Mouse (Mus musculus) MEL (cell line): Measurements from ENCODE around the gene Gprc5d. TPM values are rescaled to one million over a fixed set of nuclear protein-coding genes. Genes with fewer than 3 reads are reported as not detected.

Experiments used
- DNase-seq: peaks from one replicate; pipeline ENCODE4 v3.0.0; 2011; ENCODE audit warnings: low read depth, low spot score
- H3K27ac ChIP-seq: 2 replicates; pipeline ENCODE4 v1.5.1; 2012; ENCODE audit warnings: low read depth, mild to moderate bottlenecking, control low read depth, low read length, moderate library complexity; ENCODE audit not compliant: control insufficient read depth
- H3K27me3 ChIP-seq, 2 experiments: fragments of 150-350 bp in 1 of 2; sonication (generic) in 1 of 2; 2 replicates each; pipeline ENCODE4 v1.6.1; 2012; ENCODE audit warnings: low read length in 2 of 2, mild to moderate bottlenecking in 2 of 2, improper control_type of control experiment in 1 of 2, moderate library complexity in 1 of 2; ENCODE audit not compliant: insufficient read depth in 2 of 2, control insufficient read depth in 1 of 2
- H3K36me3 ChIP-seq, 2 experiments: 2 replicates each; pipeline ENCODE4 v1.6.1; 2012 to 2014; ENCODE audit warnings: low read length in 2 of 2, improper control_type of control experiment in 1 of 2, inconsistent platforms in 1 of 2, mild to moderate bottlenecking in 1 of 2; ENCODE audit not compliant: insufficient read depth in 2 of 2, control insufficient read depth in 1 of 2
- H3K4me1 ChIP-seq, 2 experiments: fragments of 150-350 bp in 1 of 2; sonication (generic) in 1 of 2; 2 replicates each; pipeline ENCODE4 v1.6.1; 2012; ENCODE audit warnings: low read length in 2 of 2, improper control_type of control experiment in 1 of 2, mild to moderate bottlenecking in 1 of 2; ENCODE audit not compliant: insufficient read depth in 2 of 2, control insufficient read depth in 1 of 2
- H3K4me3 ChIP-seq, 2 experiments: fragments of 150-350 bp in 1 of 2; sonication (generic) in 1 of 2; 2 replicates each; pipeline ENCODE4 v1.5.1; 2012; ENCODE audit warnings: low read depth in 2 of 2, low read length in 2 of 2, mild to moderate bottlenecking in 2 of 2, moderate library complexity in 2 of 2, control low read depth in 1 of 2, improper control_type of control experiment in 1 of 2; ENCODE audit not compliant: control insufficient read depth in 1 of 2, insufficient read depth in 1 of 2
- H3K79me2 ChIP-seq: 2 replicates; pipeline ENCODE4 v1.6.1; 2012; ENCODE audit warnings: mild to moderate bottlenecking, low read length, moderate library complexity; ENCODE audit not compliant: control insufficient read depth, poor library complexity, insufficient read depth
- H3K9ac ChIP-seq: 2 replicates; pipeline ENCODE4 v1.6.1; 2012; ENCODE audit warnings: low read depth, mild to moderate bottlenecking, control low read depth, low read length, moderate library complexity; ENCODE audit not compliant: control insufficient read depth, poor library complexity, severe bottlenecking
- H3K9me3 ChIP-seq: fragments of 150-350 bp; sonication (generic); replicated peaks from 2 replicates; pipeline ENCODE4 v1.6.1; 2012; ENCODE audit warnings: mild to moderate bottlenecking, low read length, improper control_type of control experiment, moderate library complexity; ENCODE audit not compliant: insufficient read depth
- BHLHE40 ChIP-seq: IDR thresholded peaks from 2 replicates; pipeline ENCODE4 v1.6.1; 2012; ENCODE audit warnings: low read depth, mild to moderate bottlenecking, inconsistent platforms, low read length, improper control_type of control experiment, borderline replicate concordance
- CHD1 ChIP-seq: IDR thresholded peaks from 2 replicates; pipeline ENCODE4 v1.6.1; 2012; ENCODE audit warnings: low read depth, mild to moderate bottlenecking, inconsistent platforms, low read length, improper control_type of control experiment
- CHD2 ChIP-seq: IDR thresholded peaks from 2 replicates; pipeline ENCODE4 v1.6.1; 2011; ENCODE audit warnings: low read length, improper control_type of control experiment
- CTCF ChIP-seq, 3 experiments: IDR thresholded peaks in 2 of 3; conservative IDR thresholded peaks in 1 of 3; 2 replicates each; pipeline ENCODE4 v1.5.1; 2011 to 2012; ENCODE audit warnings: low read length in 3 of 3, low read depth in 2 of 3, mild to moderate bottlenecking in 2 of 3, improper control_type of control experiment in 1 of 3, inconsistent platforms in 1 of 3, mixed read lengths in 1 of 3, moderate library complexity in 1 of 3; ENCODE audit not compliant: control insufficient read depth in 1 of 3, insufficient read depth in 1 of 3, poor library complexity in 1 of 3, severe bottlenecking in 1 of 3
- ELF1 ChIP-seq: IDR thresholded peaks from 2 replicates; pipeline ENCODE4 v1.6.1; 2014; ENCODE audit warnings: low read depth, mild to moderate bottlenecking, inconsistent platforms, low read length, improper control_type of control experiment, moderate library complexity
- GABPA ChIP-seq: IDR thresholded peaks from 2 replicates; pipeline ENCODE4 v1.6.1; 2012; ENCODE audit warnings: low read depth, mild to moderate bottlenecking, inconsistent platforms, low read length, improper control_type of control experiment, moderate library complexity
- GATA1 ChIP-seq: IDR thresholded peaks from 2 replicates; pipeline ENCODE4 v1.6.1; 2011; ENCODE audit warnings: low read depth, low read length, improper control_type of control experiment
- HCFC1 ChIP-seq: IDR thresholded peaks from 2 replicates; pipeline ENCODE4 v1.6.1; 2012; ENCODE audit warnings: low read depth, mild to moderate bottlenecking, inconsistent platforms, low read length, improper control_type of control experiment, moderate library complexity
- MAFK ChIP-seq: IDR thresholded peaks from 2 replicates; pipeline ENCODE4 v1.6.1; 2011; ENCODE audit warnings: low read depth, mild to moderate bottlenecking, low read length, improper control_type of control experiment, borderline replicate concordance
- MAZ ChIP-seq: IDR thresholded peaks from 2 replicates; pipeline ENCODE4 v1.6.1; 2012; ENCODE audit warnings: low read depth, mild to moderate bottlenecking, inconsistent platforms, low read length, improper control_type of control experiment
- POLR2A ChIP-seq, 2 experiments: IDR thresholded peaks; 2 replicates each; pipeline ENCODE4 v1.6.1; 2011 to 2012; ENCODE audit warnings: low read length in 2 of 2, mild to moderate bottlenecking in 2 of 2, control low read depth in 1 of 2, improper control_type of control experiment in 1 of 2, low read depth in 1 of 2, moderate library complexity in 1 of 2; ENCODE audit not compliant: control insufficient read depth in 1 of 2, insufficient read depth in 1 of 2, poor library complexity in 1 of 2
- POLR2AphosphoS2 ChIP-seq: IDR thresholded peaks from 2 replicates; pipeline ENCODE4 v1.6.1; 2011; ENCODE audit warnings: low read length, improper control_type of control experiment
- POLR2AphosphoS5 ChIP-seq: IDR thresholded peaks from 2 replicates; pipeline ENCODE4 v1.6.1; 2012; ENCODE audit warnings: low read depth, borderline replicate concordance, mild to moderate bottlenecking, inconsistent platforms, low read length, moderate library complexity, mixed read lengths
- RAD21 ChIP-seq: IDR thresholded peaks from 2 replicates; pipeline ENCODE4 v1.6.1; 2011; ENCODE audit warnings: mild to moderate bottlenecking, low read depth, low read length, improper control_type of control experiment
- RCOR1 ChIP-seq: IDR thresholded peaks from 2 replicates; pipeline ENCODE4 v1.6.1; 2012; ENCODE audit warnings: low read depth, mild to moderate bottlenecking, inconsistent platforms, low read length, improper control_type of control experiment
- SIN3A ChIP-seq: IDR thresholded peaks from 2 replicates; pipeline ENCODE4 v1.6.1; 2012; ENCODE audit warnings: low read length, improper control_type of control experiment, inconsistent platforms
- SMC3 ChIP-seq: IDR thresholded peaks from 2 replicates; pipeline ENCODE4 v1.6.1; 2011; ENCODE audit warnings: low read depth, low read length, improper control_type of control experiment
- TAL1 ChIP-seq: IDR thresholded peaks from 2 replicates; pipeline ENCODE4 v1.6.1; 2012; ENCODE audit warnings: mild to moderate bottlenecking, inconsistent platforms, low read length, moderate library complexity, mixed read lengths
- TBP ChIP-seq: IDR thresholded peaks from 2 replicates; pipeline ENCODE4 v1.8.0; 2011; ENCODE audit warnings: low read depth, low read length, improper control_type of control experiment
- TCF12 ChIP-seq: IDR thresholded peaks from 2 replicates; pipeline ENCODE4 v1.6.1; 2014; ENCODE audit warnings: low read depth, mild to moderate bottlenecking, inconsistent platforms, low read length, improper control_type of control experiment, moderate library complexity
- UBTF ChIP-seq: IDR thresholded peaks from 2 replicates; pipeline ENCODE4 v1.6.1; 2012; ENCODE audit warnings: low read depth, mild to moderate bottlenecking, inconsistent platforms, low read length, improper control_type of control experiment, moderate library complexity, borderline replicate concordance; ENCODE audit not compliant: insufficient read depth
- USF2 ChIP-seq, 2 experiments: IDR thresholded peaks; 2 replicates each; pipeline ENCODE4 v1.6.1; 2011 to 2012; ENCODE audit warnings: improper control_type of control experiment in 2 of 2, low read length in 2 of 2, borderline replicate concordance in 1 of 2, inconsistent platforms in 1 of 2, low read depth in 1 of 2, mild to moderate bottlenecking in 1 of 2; ENCODE audit not compliant: insufficient read depth in 1 of 2
- ZKSCAN1 ChIP-seq: IDR thresholded peaks from 2 replicates; pipeline ENCODE4 v1.6.1; 2012; ENCODE audit warnings: low read depth, mild to moderate bottlenecking, inconsistent platforms, low read length, improper control_type of control experiment, moderate library complexity
- ZMIZ1 ChIP-seq: IDR thresholded peaks from 2 replicates; pipeline ENCODE4 v1.6.1; 2012; ENCODE audit warnings: low read depth, mild to moderate bottlenecking, inconsistent platforms, low read length, improper control_type of control experiment, moderate library complexity
- ZNF384 ChIP-seq: IDR thresholded peaks from 2 replicates; pipeline ENCODE4 v1.6.1; 2012; ENCODE audit warnings: low read depth, mild to moderate bottlenecking, inconsistent platforms, low read length, improper control_type of control experiment
- polyA plus RNA-seq, 2 experiments: library from polyadenylated mRNA; stranded (reverse) in 1 of 2; unstranded in 1 of 2; fragments of >175 nt in 1 of 2; fragments of >200 nt in 1 of 2; gene quantifications; 2 replicates each; pipeline versions ENCODE4 v1.2.1 to v1.2.4; 2012; ENCODE audit warnings: low replicate concordance in 2 of 2, low read depth in 1 of 2; ENCODE audit not compliant: insufficient read length in 2 of 2, insufficient read depth in 1 of 2, missing spikeins in 1 of 2
- total RNA-seq: library from RNA; depleted of rRNA; stranded (reverse); fragments of 300-350 nt; gene quantifications from 2 replicates; pipeline ENCODE4 v1.2.3, GENCODE M21; 2012

Gene Gprc5d
- total and polyA plus RNA-seq, 3 experiments: not detected

DNA sequence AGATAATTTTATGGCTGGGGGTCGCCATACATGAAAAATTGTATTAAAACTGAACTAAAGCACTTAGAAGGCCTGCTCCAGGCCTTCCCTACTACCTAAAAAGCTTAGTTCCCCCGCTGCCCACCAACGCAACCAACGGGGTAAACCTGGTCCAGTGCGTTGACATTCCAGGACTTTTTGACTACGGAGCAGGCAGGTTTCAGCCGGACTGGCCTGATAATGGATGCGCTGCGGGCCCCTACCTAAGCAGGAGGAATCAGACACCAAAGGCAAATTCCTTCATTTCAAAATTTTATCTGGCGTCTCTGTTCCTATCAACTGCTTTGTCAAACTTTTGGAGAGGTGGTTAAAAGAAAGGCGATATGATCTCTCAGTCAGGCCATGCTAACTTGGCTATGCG, 53.5 kb downstream of the Gprc5d start:
- H3K4me3 ChIP-seq: no peak overlapping the region
- no peaks in the 10 kb centered on the region; a peak in 1 of 4 replicates for H3K36me3 ChIP-seq
- no peaks in the 10 kb centered on the region for H3K4me1 ChIP-seq
- no peak for DNase-seq
- no peak overlapping the region for H3K9ac ChIP-seq
- H3K9me3 ChIP-seq: no peaks in the 10 kb centered on the region
- H3K27me3 ChIP-seq: no peaks in the 10 kb centered on the region; a peak in 2 of 4 replicates
- no peak overlapping the region for H3K27ac ChIP-seq
- TF ChIP-seq TBP (no peak), ZNF384 (no peak), RCOR1 (no peak), UBTF (no peak), SMC3 (no peak), RAD21 (no peak), BHLHE40 (no peak), POLR2AphosphoS5 (no peak), ZKSCAN1 (no peak), SIN3A (no peak), TCF12 (no peak), GATA1 (no peak), MAZ (no peak), CHD1 (no peak)
- no peaks in the 10 kb centered on the region for H3K79me2 ChIP-seq

DNA sequence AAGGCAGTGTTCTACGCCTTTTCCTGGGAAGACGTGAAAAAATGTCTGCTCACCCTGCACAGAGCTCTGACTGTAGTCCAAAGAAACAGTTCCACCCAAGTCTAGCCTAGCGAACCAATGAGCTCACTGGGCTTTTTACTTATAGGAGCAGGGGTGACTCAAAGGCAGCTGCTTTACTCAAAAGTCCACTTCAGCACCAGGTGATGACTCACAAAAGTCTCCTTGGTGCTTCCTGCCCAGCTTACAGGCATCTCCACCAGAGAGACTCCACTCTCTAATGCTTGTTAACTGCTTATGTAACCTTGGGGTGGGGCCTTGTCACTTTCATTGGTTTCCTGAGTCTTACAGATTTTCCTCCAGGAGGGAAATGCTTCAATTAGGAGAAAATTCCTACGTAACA, 57.4 kb downstream of the Gprc5d start:
- Histone ChIP-seq H3K79me2 (no peaks in the 10 kb centered on the region), H3K9me3 (no peaks in the 10 kb centered on the region), H3K27me3 (peaks cover 0 to 3% of the 10 kb centered on the region in 2 experiments; a peak in 2 of 4 replicates), H3K9ac (no peak overlapping the region), H3K4me1 (no peaks in the 10 kb centered on the region), H3K36me3 (no peaks in the 10 kb centered on the region; a peak in 1 of 4 replicates), H3K27ac (no peak overlapping the region), H3K4me3 (no peak overlapping the region)
- no peak for DNase-seq
- no peak for TF ChIP-seq RAD21
- TF ChIP-seq CTCF (IDR thresholded peaks at IDR 0.05 in 2 of 3, conservative IDR thresholded peaks at IDR 0.05 in 1 of 3; ENCODE audit: control insufficient read depth in 1 of 3, insufficient read depth in 1 of 3, low read depth in 2 of 3, low read length in 3 of 3, poor library complexity in 1 of 3, severe bottlenecking in 1 of 3): no peak
- TF ChIP-seq SMC3: no peak
- TF ChIP-seq POLR2A (IDR thresholded peaks at IDR 0.05; ENCODE audit: control insufficient read depth in 1 of 2, insufficient read depth in 1 of 2, low read depth in 1 of 2, low read length in 2 of 2, poor library complexity in 1 of 2): no peak
- TF ChIP-seq TAL1: no peak
- TF ChIP-seq ZMIZ1: no peak
- no peak for TF ChIP-seq MAFK
- no peak for TF ChIP-seq POLR2AphosphoS2
- TF ChIP-seq ZKSCAN1: no peak
- no peak for TF ChIP-seq HCFC1
- no peak for TF ChIP-seq USF2 (IDR thresholded peaks at IDR 0.05; ENCODE audit: borderline replicate concordance in 1 of 2, insufficient read depth in 1 of 2, low read depth in 1 of 2, low read length in 2 of 2)
- TF ChIP-seq CHD2: no peak
- no peak for TF ChIP-seq RCOR1
- TF ChIP-seq ELF1: no peak
- TF ChIP-seq GABPA: no peak
- TF ChIP-seq ZNF384: no peak
- TF ChIP-seq GATA1: no peak
- no peak for TF ChIP-seq MAZ
